Mouse (Mus musculus) CD4-positive helper T cell, adult 2 months (primary cell): ENCODE data around the gene Svep1.

Experiments used
- DNase-seq: peaks from one replicate; pipeline ENCODE4 v3.0.0-alpha.2; 2012; ENCODE audit warnings: low read depth, missing footprints, low spot score

The Svep1 gene

DNA sequence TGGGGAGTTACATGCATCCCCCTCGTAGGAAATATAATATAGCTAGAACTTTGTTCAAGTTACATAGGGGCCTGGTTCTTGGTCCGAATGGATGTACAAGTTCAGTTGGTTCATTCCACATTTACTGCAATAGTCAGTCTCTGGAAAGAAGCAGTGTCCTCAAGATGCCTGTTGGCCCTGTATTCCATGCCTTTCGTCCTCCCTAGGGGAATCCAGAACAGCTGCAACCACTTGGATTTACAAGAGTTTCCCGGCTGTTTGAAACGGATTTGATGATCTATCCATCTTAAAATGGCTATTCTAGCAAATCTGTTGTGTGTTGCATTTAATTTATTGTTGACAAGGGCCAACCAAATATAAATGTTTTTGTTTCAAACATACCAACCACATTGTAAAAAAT, 36.2 kb downstream of the Svep1 start:
- no peak for DNase-seq

DNA sequence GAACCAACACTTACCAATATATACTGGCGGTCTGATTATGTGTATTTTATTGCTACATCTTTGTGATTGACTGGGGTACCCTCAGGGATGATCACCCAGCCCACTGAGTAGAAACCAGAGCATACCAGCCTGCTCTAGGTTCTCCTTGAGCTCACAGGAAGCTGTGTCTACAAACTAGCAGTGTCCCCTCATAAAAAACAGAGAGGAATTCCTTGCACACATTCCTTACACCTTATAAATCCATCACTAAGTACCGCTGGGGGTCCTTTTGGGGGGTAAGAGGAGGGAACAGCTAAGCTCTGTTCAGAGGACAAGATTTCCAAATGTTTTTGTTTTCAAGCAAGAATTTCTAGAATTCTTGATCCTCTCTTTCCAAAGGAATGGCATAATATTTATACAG, 36.7 kb downstream of the Svep1 start:
- no peak for DNase-seq

DNA sequence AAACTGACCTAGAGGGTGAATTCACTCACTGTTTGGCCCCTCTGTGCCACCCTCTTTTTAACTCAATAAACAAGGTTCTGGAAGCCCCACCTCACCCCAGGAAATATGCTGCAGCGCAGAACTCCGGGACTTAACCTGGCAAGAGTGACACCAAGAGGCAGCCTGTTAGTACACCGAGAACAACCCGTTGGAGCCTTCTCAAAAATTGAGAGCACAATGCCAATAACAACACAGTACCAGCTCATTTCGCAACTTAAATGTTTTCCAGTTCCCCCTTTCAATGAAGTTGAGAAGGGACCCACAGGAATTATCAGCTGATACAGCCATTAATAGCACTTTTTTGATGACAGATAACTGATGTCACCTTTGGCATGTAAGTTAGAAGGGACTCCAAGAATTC, 38.3 kb downstream of the Svep1 start:
- DNase-seq, result no peak

DNA sequence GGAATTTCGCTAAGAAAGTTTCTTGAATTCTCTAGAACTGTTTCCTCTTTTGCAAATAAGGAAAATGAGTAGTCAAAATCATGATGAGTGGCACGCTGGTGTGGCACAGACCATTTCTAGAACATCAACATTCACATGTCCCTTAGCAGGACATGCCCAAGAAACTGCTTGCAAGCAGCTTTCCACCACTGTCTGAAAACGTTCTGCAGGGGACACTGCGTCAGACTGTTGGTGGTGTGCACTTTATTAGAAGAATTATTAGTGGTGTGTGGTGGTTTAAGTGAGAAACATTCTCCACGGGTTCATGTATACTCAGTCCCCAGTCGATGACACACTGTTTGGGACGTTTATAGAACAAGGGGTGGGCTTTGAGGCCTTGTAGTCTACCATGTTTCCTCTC, 40.9 kb downstream of the Svep1 start:
- no peak for DNase-seq

DNA sequence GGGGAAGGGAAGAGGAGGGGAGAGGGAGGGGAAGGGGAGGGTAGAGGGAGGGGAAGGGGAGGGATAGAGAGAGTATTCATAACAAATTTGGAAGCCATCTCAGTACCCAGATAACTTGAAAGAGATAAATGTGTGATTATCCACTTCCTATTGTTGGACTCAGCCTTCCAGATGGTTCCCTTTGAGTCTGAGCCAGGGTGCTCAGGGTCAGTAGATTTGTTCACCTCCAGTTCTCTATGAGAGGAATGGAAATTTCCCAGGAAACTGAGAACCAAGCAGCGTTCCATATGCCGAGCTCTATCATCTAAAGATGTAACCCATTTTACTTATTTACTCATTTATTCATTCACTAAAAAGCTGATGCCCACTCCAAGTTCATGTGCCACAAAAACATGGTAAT, 44.8 kb downstream of the Svep1 start:
- DNase-seq, result no peak

DNA sequence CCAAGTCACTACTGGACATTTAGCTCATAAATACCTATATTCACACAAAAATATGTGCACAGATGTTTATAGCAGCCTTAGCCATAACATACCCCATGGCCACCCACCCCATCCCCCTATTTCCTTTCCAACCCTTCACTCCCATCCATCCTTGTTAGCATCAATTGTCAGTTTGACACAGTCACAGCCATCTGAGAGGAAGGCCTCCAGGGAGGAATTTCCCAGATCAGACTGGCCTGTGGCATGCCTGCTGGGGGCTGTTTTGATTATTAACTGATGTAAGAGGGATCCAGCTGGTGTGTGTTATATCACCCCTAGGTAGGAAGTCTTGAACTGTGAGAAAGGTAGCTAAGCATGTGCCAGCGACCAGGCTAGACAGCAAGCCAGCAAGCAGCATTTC, 47.1 kb downstream of the Svep1 start:
- DNase-seq, result no peak

DNA sequence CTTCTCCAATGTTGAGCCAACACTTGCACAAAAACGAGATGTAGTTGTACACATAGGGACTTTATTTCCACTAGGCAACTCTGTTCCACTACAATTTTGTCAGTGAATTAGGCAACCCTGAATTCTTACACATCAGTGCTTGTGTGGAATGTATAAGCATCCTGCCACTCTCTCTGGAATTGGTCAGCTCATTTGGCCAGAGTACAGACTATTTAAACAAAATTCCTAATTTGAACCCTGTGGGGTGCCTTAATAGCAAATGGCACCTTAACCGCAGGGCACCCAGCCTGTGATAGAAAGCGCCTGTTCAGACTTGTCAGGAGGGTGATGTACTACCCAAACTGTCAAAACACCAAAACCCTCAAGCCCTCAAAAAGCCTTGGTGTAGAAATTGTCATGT, 56.4 kb downstream of the Svep1 start:
- DNase-seq, result no peak

DNA sequence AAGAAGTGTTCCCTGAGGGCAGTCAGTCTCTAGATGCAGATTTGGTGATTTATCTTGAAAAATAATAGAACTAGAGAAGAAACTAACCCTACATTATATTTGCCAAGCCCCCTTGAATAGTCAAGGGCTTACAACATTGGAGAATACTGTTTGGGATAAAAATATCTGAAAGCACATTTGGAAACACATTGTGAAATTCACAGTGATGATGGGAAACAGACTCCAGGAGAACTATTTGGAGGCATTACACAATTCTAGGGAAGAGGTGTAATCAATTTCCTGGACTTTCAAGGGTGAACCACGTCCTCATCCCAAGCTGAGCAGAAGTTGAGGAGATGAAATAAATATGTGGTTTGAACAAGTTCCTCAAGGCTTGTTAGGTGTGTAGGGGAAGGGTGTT, 57.5 kb downstream of the Svep1 start:
- DNase-seq, result no peak

DNA sequence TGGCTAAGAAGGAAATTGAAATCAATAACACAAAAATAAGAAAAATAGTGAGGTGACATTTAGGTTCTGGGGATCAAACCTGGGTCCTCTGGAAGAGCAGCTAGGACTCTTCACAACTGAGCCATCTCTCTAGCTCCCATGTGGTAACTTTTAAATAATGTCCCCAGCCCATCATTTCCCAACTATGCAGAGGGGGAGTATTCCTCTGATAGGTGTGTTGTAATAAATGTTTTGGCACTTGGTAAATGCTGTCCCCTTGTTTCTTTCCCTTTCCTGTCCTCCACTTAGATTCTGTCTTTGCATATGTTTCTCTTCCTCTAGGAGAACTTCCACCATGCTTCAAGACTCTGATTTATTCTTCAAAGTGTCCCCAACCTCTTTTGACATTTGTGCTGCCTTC, 58.1 kb downstream of the Svep1 start:
- DNase-seq, result no peak

DNA sequence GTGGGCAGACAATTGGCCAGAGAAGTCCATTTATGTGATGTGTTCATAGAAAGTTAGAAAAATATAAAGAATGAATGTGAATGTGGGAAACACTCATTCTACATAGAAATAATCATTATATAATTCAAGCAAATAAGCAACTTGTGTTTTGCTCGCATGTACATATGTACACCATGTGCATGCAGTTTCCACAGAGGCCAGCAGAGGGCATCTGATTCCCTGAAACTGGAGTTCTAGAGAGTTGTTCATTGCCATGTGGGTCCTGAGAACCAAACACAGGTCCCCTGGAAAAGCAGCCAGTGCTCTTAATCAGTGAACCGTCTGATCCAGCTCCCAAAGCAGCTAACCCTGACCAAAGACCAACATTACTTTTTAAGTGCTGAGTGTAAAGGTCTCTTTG, 60.0 kb downstream of the Svep1 start:
- no peak for DNase-seq

DNA sequence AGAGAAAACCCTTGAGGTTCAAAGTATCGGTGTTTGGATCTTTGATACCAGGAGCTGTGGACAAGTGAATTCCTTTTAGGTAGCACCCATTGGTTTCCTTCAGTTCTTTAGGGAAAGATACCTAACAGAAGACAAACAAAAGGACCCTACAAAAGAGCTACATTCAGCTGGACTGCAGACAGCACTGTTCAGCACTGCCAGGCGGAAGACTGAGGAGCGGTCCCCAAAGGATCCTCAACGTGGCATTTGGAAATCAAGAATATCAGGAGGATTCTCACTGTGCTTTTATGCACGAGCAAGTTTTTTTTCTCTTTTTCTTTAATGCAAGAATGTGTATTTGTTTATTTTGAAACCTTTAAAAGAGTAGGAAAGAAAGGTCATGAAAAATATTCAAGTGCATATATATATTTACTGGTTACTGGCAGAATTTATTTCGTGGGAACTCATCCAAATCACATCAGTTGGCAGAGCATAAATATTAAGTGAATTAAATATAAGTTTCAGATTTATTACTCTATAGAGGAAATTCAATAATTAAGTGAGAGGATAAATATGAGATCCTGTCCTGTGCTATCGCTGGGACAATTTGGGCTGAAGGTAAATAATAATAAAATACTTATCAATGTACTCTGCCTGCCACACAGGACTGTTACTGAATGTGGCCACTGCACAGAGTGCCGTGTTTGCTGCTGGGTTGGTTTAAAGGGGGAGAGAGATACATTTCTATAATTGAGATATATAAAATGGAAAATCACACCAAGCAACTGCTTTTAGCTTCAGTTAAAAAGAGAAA, 66.7 kb downstream of the Svep1 start:
- DNase-seq, result no peak

DNA sequence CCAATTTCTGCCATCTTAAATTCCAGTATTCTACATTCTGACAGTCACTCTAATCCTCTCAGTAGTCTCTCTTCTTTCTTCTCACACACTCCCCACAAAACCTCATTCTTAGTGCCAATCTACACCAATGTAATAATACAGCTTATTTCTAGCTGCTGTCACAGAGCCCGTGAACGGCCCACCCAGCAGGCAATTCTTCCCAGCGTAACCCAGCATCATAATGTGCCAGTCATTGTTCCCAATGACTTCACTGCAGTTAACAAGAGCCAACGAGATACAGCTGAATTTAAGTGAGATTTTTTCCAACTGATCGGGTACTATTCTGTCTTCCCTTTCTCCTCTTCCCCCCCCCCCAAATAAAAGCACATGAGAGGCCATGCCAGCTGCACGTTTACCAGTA, 67.4 kb downstream of the Svep1 start:
- no peak for DNase-seq

DNA sequence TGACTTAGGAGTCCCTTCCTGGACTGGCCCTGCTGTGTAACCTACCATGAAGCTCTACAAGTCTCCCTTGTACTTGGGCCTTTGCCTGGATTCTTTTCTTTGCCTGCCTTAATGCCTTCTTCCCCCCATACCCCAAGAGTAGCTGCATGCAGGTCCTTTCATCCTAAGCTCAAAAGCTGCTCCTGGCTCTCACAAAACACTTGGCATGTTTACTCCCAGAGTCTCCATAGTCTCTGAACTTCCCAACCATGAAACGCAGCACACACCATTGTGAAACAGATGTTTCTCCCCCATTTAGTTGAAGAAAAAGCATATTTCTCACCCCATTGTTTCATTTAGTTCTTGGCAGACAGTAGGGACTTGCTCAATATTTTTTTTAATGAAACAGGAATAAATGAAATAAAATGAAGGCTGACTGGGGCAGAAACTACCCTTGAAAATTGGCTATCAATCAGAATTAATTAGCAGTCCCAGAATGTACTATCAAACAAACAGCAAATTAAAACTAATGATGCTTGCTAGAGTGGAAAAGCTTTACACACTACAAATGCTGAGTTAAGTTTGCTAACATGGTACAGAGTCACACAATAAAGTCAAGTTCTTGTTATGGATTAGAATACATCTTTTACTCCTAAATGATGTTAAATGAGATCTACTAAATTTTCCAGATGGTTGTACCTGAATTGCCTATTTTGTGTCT, 72.9 kb downstream of the Svep1 start:
- no peak for DNase-seq

DNA sequence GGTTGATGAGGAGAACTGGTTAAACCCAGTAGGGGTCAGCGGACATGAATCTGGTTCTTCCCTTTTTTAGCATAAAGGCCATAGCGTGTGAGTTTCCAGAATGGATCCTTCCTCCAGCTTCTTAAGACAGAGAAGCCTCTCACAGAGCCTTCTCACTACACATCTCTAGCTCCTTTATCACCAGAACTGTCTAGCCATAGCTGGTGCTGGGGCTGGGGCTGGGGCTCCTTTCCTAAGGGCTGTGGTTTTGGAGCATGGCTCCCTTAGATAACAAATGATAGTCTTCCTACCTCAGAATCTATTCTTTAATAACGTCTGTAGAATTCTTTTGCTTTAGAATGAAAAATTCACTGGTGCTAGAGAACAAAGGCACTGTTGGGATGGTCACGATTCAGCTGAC, 76.8 kb downstream of the Svep1 start:
- no peak for DNase-seq

DNA sequence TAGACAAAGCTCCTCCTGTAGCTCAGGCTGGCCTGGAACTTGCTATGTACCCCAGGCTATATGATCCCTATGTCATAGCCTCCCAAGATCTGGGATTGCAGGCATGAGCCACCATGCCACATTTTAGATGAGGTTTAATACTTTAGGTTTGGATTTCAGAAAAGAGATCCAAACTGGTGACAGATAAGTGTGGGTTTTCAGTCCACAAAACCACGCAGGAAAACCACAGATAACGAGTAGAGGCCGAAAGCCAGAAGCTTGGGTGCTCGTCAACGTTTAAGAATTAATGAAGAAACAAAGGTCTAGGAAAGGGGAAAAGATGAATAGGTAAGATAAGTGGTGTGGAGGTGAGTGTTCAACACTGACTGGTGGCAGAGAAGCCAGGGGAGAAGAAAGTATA, 79.6 kb downstream of the Svep1 start:
- DNase-seq, result no peak

DNA sequence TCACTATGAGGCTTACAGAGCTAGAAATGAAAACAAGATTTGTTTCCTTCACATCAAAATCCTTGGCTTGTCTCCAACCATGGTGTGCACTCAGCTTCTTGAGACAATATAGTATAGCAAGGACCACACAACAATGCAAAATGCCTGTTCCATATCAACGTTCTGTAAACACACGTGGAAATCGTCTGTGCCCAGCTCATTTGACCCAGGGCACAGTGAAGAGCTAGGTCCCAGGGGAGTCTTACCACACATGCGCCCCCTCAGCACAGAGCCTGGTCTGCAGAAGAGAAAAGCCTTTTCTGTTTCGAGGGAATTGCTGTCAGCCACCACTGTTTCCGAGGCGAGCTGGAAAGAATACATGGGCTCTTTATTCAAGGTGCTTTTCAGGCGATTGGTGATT, 91.2 kb downstream of the Svep1 start:
- no peak for DNase-seq

DNA sequence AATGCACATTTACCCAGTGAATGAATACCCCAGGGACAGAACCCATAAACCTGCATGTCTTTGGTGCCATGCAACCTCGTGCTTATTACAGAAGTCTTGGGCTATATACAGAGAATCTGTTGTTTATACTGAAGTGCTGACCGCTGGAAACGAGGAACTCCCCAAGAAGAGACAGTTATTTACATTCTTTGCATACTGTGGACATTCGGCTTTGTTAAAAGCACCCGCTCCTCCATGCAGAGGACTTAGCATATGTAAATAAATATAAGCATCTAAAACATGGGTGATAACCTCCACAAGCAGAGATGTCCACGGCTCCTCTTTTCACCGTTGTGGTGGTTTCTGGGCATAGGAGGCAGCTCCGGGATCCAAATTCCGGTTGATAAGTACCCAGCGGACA, 95.7 kb downstream of the Svep1 start:
- no peak for DNase-seq

DNA sequence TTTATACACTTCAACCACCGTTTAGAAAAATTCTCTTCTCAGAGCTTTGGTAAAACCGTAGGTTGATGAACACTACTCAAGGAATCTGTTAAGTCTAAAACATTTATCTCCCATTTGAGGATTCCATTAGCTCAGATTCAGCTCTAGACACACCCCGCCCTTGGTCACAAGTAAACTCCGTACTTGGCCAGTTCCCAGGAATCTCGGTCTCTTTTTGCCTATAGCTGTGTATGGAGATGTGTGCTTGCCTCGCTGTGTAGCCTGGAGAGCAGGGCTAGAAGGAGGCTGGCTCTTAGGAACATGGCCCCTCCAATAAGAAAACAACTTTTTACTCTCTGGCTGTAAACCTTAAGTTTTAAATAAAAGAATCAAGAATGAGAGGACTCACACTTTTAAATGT, 96.9 kb downstream of the Svep1 start:
- no peak for DNase-seq

DNA sequence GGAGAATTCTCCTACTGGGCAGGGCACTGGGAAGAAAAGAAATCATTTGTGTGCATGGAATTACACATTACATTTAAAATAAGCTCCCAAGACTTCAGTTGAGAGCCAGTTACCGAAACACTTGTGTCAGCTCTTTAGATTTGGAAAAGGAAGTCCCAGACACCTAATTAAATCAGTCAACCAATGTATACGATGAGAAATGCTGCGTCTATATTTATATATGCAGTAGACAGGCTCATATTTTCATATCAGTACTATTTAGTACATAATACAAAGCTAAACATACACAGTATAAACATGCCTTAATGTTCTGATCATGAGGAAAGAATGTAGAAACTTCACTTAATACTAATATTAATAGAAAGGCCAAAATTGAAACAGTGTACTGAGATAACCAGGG, 98.3 kb downstream of the Svep1 start:
- no peak for DNase-seq

DNA sequence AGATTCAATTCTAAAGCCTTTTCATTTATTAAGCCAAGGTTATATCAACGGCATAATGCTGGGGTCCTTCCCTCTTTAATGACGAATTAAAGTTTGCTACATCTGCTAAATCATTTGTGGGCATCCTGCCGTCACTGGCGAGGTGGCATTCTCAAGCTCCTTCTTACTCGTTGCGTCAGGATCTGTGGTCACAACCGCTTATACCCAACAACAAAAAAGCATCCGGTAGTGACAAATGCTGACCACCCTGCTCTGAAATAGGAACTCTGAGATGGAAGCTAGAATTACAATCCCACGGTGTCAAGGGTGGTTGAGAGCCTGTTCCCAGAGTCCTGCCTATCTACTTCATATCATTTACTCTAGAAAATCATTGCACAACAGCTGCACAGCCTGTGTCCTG, 108.9 kb downstream of the Svep1 start:
- DNase-seq, result no peak

DNA sequence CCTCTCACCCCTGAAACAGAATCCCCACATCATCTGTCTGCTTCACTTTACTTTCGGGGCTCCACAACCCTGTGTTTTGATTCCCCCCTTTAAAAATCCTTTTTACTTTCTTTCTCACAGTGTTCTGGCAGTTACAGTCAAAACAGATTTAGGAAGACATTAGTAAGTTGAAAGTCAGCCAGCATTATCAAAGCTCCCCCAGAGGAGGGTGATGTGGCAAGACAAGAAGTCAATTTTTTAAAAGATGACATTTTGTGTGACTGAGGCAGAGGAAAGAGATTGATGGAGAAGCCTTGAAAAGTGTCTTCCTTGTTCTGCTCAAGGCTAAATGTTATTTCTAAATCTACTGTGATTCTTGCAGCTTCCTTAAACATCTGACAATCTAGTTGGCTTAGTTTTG, 119.9 kb downstream of the Svep1 start:
- DNase-seq, result no peak

DNA sequence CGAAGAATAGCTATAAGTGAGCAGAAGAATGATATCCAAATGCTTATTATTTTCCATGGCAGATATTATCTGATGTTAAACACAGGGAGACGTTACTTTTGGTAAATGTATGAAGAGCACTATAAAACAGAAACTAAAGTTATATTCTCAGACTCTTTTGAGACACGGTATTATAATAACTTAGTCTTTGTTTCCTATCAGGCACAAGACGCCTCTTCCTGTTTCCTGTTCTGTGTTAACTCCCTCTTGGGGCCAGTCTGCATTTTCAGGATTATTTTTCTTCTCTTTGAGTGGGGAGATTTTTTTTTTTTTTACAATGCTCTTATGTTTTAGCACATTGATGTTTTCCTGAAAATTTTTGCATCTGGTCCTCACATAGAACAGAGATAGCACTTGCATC, 120.5 kb downstream of the Svep1 start:
- no peak for DNase-seq

DNA sequence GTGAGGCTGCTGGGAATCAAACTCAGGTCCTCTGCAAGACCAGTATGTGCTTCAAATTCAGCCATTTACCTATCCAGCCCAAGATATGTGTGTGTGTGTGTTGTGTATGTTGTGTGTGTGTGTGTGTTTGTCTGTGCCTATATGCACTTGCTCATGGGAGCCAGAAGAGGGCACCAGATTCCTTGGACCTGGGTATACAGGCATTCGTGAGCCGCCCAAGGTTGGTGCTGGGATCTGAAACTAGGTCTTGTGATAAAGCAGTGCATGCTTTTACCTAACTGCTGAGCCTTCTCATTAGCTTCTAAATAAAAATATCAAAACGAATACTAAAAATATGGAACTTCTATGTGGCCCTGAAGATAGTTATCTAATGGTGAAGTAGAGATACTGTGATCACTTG, 121.3 kb downstream of the Svep1 start:
- no peak for DNase-seq

DNA sequence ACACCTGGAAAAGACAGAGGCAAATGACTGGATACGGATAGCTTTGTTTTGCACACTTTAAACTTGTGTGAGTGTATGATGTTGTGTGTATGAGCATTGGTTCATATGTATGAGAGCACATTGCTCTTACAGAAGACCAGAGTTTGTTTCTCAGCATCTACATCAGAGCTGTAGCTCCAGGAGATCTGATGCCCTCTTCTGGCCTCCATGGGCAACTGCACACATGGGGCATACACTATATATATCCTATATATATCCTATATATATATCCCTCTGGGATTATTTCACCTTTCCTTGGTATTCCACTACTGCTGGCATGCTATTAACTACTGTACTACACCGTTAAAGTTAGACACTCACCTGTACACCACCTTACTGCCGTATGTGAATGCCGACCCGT, 122.5 kb downstream of the Svep1 start:
- DNase-seq, result no peak
